Mouse (Mus musculus): ENCODE data around the gene Kalrn.

GRCm38 (mm10) chr16:34274607-34275006 lies 298.7 kb downstream of the Kalrn start:
- TF ChIP-seq TAL1 (IDR thresholded peaks at IDR 0.05; ENCODE audit: low read length) (no peak), GATA1 (IDR thresholded peaks at IDR 0.05; ENCODE audit: low read length) (no peak)
